Mouse (Mus musculus) c-Kit-positive CD71-positive TER-119-negative erythroid progenitor cells, embryonic 14.5 days (primary cell): ENCODE results near the gene Gramd1b.

ENCODE experiments used
- DNase-seq: peaks from one replicate; pipeline ENCODE4 v3.0.0-alpha.2; 2013; ENCODE audit warnings: low read depth

Gene Gramd1b

DNA sequence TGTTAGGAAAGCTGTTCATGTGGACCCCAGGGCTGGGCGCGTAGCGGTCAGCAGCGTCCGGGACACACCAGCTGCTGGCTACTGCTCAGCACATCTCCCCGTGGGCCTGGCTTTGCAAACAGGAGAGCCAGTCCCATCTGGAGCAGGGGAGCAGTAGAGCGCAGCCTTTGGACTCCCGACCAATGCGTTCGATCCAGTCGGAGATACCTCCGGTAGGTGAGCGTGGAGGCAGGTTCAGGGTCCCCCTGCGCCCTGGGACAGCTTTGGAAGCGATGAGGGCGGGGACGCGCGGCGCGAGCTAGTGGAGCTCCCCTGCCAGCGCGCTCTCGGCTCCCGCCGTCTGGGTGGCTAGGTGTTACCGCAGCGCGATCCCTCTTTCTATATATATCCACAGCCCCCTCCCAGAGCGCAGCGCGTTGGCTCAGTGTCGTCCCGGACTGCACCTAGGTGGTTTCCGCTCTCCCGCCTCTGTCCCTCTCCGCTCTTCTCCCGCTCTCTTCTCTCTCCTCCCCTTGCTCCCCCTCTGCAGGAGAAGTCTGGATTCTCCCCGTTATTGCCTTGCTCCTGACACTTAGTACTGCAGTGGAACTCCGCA, at the start of gene Gramd1b:
Gene Gramd1b, minus strand, starts transcription at position 357 of the 595 bp plus-strand sequence.
- no peak for DNase-seq

GRCm38 (mm10) chr9:40578726-40579625, 47.8 kb upstream of the Gramd1b start:
- no peak for DNase-seq

DNA sequence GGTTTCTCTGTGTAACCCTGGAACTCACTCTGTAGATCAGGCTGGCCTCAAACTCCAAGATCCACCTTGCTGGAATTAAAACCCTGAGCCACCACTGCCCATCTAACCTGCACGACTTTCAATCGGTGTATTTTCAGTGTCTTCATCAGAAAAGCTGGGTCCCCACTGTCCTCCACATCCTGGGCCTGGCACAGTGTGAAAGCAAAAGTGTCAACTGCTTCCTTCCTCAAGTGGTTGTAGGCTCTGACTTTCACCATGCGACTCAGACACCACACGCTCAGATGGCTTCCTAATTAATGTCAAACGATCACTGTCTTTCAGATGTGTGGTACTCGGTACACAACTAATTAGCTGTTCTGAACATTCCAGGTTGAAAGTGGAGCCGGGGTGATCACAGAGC, 45.9 kb upstream of the Gramd1b start:
- DNase-seq, result no peak

DNA sequence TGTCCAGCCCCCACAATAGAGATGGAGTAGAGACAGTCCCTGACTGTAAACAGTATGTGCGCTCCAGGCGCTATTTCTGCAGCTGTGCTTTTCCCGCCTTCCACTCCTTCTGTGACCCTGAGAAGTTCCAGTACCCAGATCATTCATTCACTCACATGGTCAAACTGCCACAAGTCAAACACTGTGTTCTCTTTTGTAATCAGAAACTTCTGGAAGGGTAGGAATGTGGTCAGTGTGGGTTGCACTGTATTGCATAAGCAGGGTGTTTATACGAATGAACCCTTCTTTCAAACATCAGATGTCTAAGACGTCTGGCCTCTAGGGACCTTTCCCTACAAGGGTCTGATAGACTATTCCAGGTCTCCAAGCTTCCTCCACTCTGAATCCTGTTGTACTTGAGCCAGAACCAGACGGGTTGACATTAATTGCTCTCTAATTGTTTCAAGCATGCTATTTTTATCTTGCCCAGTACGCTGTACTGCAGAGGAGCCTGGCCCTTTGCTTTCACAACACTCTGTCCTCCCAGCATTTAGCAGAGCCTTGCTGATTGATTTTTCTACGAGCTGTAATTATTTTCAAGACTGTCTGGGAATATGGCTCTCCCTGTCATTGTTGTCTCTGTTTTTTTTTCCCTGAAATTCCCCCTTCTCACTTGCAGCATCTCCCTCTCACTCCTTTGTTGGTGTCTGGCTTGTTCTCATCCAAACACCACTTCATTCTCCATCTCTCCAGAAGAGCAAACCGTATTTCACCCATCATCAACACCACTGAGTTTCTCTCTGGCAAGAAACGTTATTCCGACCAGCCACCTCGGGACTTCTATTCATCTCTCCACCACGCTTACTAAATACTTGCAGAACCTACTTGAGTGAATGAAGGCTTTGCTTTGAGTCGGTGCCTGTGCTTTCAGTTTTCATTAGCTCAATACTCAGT, 44.1 kb upstream of the Gramd1b start:
- DNase-seq, result no peak

GRCm38 (mm10) chr9:40571280-40571679, 40.1 kb upstream of the Gramd1b start:
- DNase-seq, result no peak

- no peak for DNase-seq
Observed at GRCm38 (mm10) chr9:40568070-40568469, 36.9 kb upstream of the Gramd1b start.

- no peak for DNase-seq
Observed at GRCm38 (mm10) chr9:40563750-40564149, 32.6 kb upstream of the Gramd1b start.

- no peak for DNase-seq
Observed at GRCm38 (mm10) chr9:40559646-40560045, 28.5 kb upstream of the Gramd1b start.

- DNase-seq, result no peak
Observed at GRCm38 (mm10) chr9:40557796-40558195, 26.6 kb upstream of the Gramd1b start.

DNA sequence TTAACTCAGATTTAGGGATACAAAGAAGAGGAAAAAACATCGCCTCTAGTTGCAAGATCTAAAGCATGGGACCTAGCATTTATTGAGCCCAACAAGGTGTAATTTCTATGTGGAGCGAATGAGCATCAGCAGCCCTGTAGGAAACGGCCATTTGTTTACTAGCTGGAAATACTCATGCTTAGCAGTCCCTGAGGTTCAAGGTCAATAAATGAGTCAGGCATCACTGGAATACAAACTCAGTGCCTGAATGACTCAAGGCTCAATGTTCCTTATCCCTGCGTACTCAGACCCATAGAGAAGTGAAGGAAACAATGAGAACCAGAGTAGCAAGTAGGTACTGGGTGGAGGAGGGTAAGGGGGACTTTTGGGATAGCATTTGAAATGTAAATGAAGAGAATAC, 25.2 kb upstream of the Gramd1b start:
- no peak for DNase-seq

- DNase-seq, result no peak
Observed at GRCm38 (mm10) chr9:40555243-40555642, 24.1 kb upstream of the Gramd1b start.

DNA sequence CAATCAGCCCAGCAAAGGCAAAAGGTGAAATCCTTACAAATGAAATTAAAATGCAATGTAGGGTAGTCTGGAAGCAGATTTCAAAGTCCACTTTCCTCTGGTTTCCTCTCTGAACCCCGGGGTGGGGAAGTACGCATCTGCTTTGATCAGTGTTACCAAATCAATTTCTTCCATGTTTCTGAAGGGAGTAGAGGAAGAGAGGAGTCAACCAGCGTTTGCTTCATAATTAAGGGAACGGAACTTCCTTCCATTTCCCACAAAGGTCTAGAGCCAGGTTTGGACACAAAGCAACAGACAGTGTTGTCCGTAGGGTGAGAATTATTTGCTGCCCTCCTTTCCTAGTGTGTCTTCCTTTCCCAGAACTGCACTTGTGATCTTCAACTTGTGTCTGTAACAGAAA, 16.7 kb upstream of the Gramd1b start:
- DNase-seq, result no peak

GRCm38 (mm10) chr9:40545193-40545592, 14.0 kb upstream of the Gramd1b start:
- no peak for DNase-seq

DNA sequence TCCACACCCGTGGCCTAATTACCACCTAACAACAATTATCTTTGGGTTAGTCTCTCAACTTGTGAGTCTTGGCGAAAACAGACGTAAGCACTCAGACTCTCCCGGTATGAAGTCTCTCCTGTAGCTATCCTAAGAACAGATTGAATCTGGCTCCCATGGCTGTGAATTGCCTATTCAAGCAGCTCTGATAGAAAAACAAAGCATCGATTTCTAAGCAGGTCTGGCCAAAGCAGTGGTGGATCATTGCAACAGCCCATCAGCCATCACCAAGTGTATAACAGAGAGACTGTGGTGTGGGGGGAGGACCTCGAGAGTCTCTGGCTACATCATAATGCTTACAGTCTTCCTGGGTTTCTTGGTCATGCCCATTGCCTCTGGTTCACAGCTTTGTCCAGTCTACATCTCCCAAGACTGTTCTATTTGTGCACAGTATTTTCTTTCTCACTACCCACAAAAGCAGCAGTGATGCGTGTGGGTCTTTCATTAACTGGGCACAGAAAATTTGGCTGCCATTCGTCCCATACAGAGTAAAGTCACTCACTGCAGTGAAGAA, 8.5 kb upstream of the Gramd1b start:
- DNase-seq, result no peak

- DNase-seq, result no peak
Observed at GRCm38 (mm10) chr9:40537708-40538105, 6.5 kb upstream of the Gramd1b start.

DNA sequence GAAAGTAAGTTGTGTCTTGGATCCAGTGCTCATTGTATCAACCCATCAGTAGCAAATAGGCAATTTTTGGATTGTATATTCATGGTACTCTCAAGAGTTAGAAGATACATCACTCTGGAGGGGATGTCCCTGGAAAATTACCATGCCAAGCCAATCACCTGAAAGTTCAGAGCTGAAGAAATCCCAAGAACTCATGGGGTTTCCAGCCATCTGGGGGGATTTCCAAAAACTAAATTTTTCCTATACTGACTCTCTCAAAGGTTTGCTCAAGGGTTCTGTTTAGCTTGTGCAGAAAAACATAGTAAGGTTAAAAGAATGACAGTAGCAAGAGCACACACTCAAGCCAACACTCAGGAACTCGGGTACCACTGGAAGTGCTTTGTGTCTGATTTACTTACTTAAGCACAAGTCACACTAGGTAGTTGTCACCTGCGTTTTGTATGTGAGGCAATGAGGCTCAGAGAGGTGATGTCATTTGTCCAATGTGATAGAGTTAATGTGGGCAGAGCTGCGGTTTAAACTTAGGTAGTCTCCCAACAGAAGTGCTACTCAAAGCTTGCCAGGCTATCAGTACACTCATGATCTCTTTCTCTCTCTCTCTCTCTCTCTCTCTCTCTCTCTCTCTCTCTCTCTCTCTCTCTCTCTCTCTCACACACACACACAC, 6.0 kb upstream of the Gramd1b start:
- no peak for DNase-seq

DNA sequence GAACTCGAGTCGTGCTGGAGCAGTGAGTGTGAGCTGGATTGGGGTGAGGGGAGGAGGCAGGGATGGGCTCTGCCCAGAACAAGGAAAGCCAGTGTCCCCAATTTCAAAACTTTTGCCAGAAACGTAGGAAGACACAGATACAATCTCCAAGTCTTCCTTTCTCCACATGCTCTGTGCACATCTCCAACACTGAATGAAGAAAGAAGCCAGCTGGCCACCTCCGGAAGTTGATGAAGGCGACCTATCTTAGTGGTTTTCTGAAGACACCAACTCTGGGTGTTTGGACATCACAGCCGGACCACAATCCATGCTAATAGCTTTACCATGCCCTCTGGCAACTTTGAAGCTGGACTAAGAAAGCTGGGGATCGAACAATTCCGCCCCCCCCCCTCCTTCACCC, 647 bp downstream of the Gramd1b start:
- no peak for DNase-seq

GRCm38 (mm10) chr9:40528733-40529132, 2.5 kb downstream of the Gramd1b start:
- no peak for DNase-seq

- DNase-seq, result no peak
Observed at GRCm38 (mm10) chr9:40526928-40527327, 4.3 kb downstream of the Gramd1b start.

- no peak for DNase-seq
Observed at GRCm38 (mm10) chr9:40522156-40522555, 9.0 kb downstream of the Gramd1b start.

GRCm38 (mm10) chr9:40521097-40521496, 10.1 kb downstream of the Gramd1b start:
- no peak for DNase-seq

GRCm38 (mm10) chr9:40519294-40519693, 11.9 kb downstream of the Gramd1b start:
- no peak for DNase-seq
